Mouse (Mus musculus) mesoderm, embryonic 11.5 days (tissue): ENCODE measurements at regions not wholly inside any gene's neighbourhood (a gene's known extent, or its start where the extent isn't known, plus 50 kb on each side); places are given as distances from the start of the nearest gene placed in this dataset.
A peak's percentile ranks its signal among the peaks of the same experiment; 100 is the strongest.

Experiments used
- DNase-seq: peaks from one replicate; pipeline ENCODE4 v3.0.0-alpha.2; 2012; ENCODE audit warnings: low read depth, low spot score

- no peak for DNase-seq
Observed at GRCm38 (mm10) chr4:30776816-30777442, 1187.0 kb upstream of the Map3k7 start.

GRCm38 (mm10) chr4:30781649-30782048 lies 1182.2 kb upstream of the Map3k7 start:
- no peak for DNase-seq

- no peak for DNase-seq
Observed at GRCm38 (mm10) chr4:30789976-30790657, 1173.8 kb upstream of the Map3k7 start.

GRCm38 (mm10) chr4:30809798-30810197 lies 1154.1 kb upstream of the Map3k7 start:
- no peak for DNase-seq

- peak; percentile 16 for DNase-seq
Observed at GRCm38 (mm10) chr4:30855361-30856056, 1108.4 kb upstream of the Map3k7 start.

GRCm38 (mm10) chr4:30904966-30905365 lies 1058.9 kb upstream of the Map3k7 start:
- no peak for DNase-seq

- DNase-seq: no peak
Observed at GRCm38 (mm10) chr4:30922944-30923343, 1041.0 kb upstream of the Map3k7 start.

- DNase-seq: no peak
Observed at GRCm38 (mm10) chr4:30932358-30932757, 1031.5 kb upstream of the Map3k7 start.

- DNase-seq: no peak
Observed at GRCm38 (mm10) chr4:30933030-30933987, 1030.6 kb upstream of the Map3k7 start.

GRCm38 (mm10) chr4:30983611-30984010 lies 980.3 kb upstream of the Map3k7 start:
- DNase-seq: no peak

GRCm38 (mm10) chr4:31012006-31012405 lies 951.9 kb upstream of the Map3k7 start:
- no peak for DNase-seq

GRCm38 (mm10) chr4:31052077-31052677 lies 911.7 kb upstream of the Map3k7 start:
- DNase-seq: peak; percentile 7

- DNase-seq: no peak
Observed at GRCm38 (mm10) chr4:31076236-31076635, 887.7 kb upstream of the Map3k7 start.

- no peak for DNase-seq
Observed at GRCm38 (mm10) chr4:31121586-31121985, 842.3 kb upstream of the Map3k7 start.

GRCm38 (mm10) chr4:31143166-31143565 lies 820.7 kb upstream of the Map3k7 start:
- no peak for DNase-seq

GRCm38 (mm10) chr4:31167431-31167830 lies 796.5 kb upstream of the Map3k7 start:
- DNase-seq: no peak

- no peak for DNase-seq
Observed at GRCm38 (mm10) chr4:31168357-31168756, 795.5 kb upstream of the Map3k7 start.

- peak; percentile 70 for DNase-seq
Observed at GRCm38 (mm10) chr4:31171190-31171589, 792.7 kb upstream of the Map3k7 start.

- DNase-seq: no peak
Observed at GRCm38 (mm10) chr4:31197852-31198251, 766.0 kb upstream of the Map3k7 start.

GRCm38 (mm10) chr4:31203286-31203685 lies 760.6 kb upstream of the Map3k7 start:
- DNase-seq: no peak

- no peak for DNase-seq
Observed at GRCm38 (mm10) chr4:31205332-31205970, 758.4 kb upstream of the Map3k7 start.
